Mouse (Mus musculus) megakaryocyte-erythroid progenitor cell, adult 5 weeks (primary cell): ENCODE results near the gene Ugt2b34. TPM values are rescaled to one million over a fixed set of nuclear protein-coding genes. Genes with fewer than 3 reads are reported as not detected.

Experiments used
- polyA plus RNA-seq: library from polyadenylated mRNA; stranded (reverse); fragments of >175 nt; gene quantifications from 2 replicates; pipeline ENCODE4 v1.2.3, GENCODE M21; 2012

The Ugt2b34 gene
- polyA plus RNA-seq, result not detected in 2 replicates

GRCm38 (mm10) chr5:86906758-86907157 is at the start of gene Ugt2b34:
Gene Ugt2b34 (minus strand): TSS chr5:86906937.

GRCm38 (mm10) chr5:86926426-86926825 is 19.7 kb upstream of the Ugt2b34 start, which contains the start of gene Ugt2b1:
Gene Ugt2b1 (minus strand): TSS chr5:86926530.

Other genes with a start within 250 kb of the Ugt2b34 start
- not detected in 2 replicates for gene Tmprss11b, start 230.6 kb downstream of the Ugt2b34 start, polyA plus RNA-seq
- gene Tmprss11e, start 161.1 kb downstream of the Ugt2b34 start, polyA plus RNA-seq, result not detected in 2 replicates
- 26.3 and 43.5 TPM in 2 replicates for gene Ythdc1, start 102.7 kb downstream of the Ugt2b34 start, polyA plus RNA-seq
- gene Ugt2b1, start 19.6 kb upstream of the Ugt2b34 start, polyA plus RNA-seq, result 0.02 TPM in 1 of 2 replicates, not detected in the other
- gene Ugt2b35, start 93.9 kb upstream of the Ugt2b34 start, polyA plus RNA-seq, result not detected in 2 replicates
- gene Ugt2b36, start 185.6 kb upstream of the Ugt2b34 start, polyA plus RNA-seq, result not detected in 2 replicates
- not detected in 2 replicates for gene Ugt2b5, start 233.4 kb upstream of the Ugt2b34 start, polyA plus RNA-seq